Mouse (Mus musculus): ENCODE measurements around the gene Kif26b.

Kif26b gene

DNA sequence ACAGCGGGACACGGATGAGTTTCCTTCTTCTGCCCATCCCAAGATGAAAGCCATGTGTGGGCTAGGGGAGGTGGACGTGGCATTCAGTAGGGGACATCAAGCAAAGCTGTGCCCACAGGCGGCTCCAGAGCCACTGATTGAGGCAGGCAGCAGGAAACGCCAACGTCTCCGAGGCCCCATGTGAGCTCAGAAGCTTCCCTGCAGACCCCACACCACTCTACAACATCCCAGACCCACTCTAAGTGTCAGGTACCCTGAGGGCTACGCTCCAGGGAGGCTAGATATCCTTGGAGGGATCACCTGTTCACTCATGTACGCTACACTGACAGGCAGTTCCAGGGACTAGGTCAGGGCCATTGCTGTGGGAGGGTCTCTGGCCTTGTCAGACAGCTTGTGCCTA is 432.7 kb downstream of the Kif26b start:
- in situ Hi-C loops (cut with MboI; ENCODE audit: low sequenced_read_pairs): no loop called here

GRCm38 (mm10) chr1:178972055-178972454 is 443.1 kb downstream of the Kif26b start:
- in situ Hi-C loops (cut with MboI; ENCODE audit: low sequenced_read_pairs): no loop called here

- in situ Hi-C loops (cut with MboI; ENCODE audit: low sequenced_read_pairs): no loop called here
Measured at GRCm38 (mm10) chr1:178978617-178979245, 449.8 kb downstream of the Kif26b start.

DNA sequence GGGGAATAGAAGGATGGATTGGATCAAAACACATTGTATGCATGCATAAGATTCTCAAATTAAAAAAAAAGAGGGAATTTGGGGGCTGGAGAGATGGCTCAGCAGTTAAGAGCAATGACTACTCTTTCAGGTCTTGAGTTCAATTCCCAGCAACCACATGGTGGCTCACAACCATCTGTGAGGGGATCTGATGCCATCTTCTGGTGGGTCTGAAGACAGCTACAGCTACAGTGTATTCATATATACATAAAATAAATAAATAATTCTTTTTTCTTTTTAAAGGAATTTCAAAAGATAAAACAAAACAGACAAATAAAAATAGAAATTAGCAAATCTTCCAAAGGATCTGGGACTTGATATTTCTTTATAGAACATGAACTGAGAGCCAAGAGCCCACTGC is 451.3 kb downstream of the Kif26b start:
- in situ Hi-C loops (cut with MboI; ENCODE audit: low sequenced_read_pairs): no loop called here

GRCm38 (mm10) chr1:178981641-178982040 is 452.7 kb downstream of the Kif26b start:
- in situ Hi-C loops (cut with MboI; ENCODE audit: low sequenced_read_pairs): no loop called here

- in situ Hi-C loops (cut with MboI; ENCODE audit: low sequenced_read_pairs): no loop called here
Measured at GRCm38 (mm10) chr1:178988176-178988575, 459.3 kb downstream of the Kif26b start.
